Mouse (Mus musculus) A20 (cell line): ENCODE measurements at regions not wholly inside any gene's neighbourhood (a gene's known extent, or its start where the extent isn't known, plus 50 kb on each side); places are given as distances from the start of the nearest gene placed in this dataset.
"Not testable (repeated sequence)": the region's sequence is repeated elsewhere in the genome, so short reads cannot be mapped to it uniquely, and the experiment has no call there.

Source experiments
- DNase-seq: peaks from one replicate; pipeline ENCODE4 v3.0.0-alpha.2; 2011; ENCODE audit warnings: low read depth, low spot score

DNA sequence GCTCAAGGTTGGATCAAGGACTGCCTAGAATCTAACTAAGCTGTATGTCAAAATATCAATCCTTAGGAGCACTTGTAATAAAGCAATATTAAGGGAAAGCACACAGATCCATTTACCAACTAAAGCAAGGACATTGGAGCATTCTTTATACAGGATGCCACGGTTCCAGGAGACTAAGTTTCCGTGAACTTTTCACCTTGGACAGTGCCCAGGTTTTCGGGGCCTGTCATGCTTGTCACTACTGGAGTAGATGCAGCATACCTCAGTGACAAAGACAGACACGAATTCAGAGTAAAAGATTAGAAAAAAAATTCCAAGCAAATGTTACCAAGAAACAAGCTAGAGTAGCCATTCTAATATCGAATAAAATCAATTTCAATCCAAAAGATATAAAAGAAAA, 543.6 kb downstream of the Slitrk5 start:
- not testable (repeated sequence) for DNase-seq

- no peak for DNase-seq
Observed at GRCm38 (mm10) chr14:112230461-112230860, 555.6 kb downstream of the Slitrk5 start.

- DNase-seq = no peak
Observed at GRCm38 (mm10) chr14:112239529-112239928, 564.6 kb downstream of the Slitrk5 start.

- peak; percentile 22 for DNase-seq
Observed at GRCm38 (mm10) chr14:112248165-112248564, 573.3 kb downstream of the Slitrk5 start.

DNA sequence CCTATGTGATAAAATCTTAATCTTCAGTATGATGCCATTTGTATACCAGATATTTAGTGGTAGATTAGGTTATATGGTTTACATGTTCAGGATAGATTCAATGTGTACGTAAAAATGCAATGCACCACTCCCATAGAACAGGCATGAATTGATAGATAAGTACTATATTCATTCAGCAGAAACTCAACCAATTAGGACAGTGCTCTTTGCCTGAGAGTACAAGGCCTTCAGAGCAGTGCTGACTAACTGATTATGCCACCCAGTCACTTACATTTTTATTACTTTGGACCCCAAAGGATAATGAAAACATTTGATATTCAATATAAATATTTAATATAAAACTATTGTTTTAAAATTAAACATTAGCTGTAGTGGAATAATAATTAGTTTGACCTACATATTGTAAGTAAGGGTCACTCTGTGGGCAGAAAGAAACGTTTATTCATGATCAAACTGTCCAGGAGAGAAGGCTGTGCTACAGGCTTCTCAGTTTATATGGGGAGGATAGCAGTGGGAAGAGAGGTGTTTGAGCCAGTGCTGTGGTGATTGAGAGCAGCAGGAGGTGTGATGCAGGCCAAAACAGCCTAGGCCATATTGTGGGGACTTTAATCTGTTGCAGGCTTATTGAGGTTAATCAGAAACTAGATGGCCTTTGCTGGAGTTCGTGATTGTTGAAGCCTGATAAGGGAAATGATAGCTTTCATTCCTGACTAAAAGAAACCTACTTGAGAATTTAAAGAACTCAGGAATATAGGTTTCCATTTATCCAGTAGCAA, 623.3 kb downstream of the Slitrk5 start:
- no peak for DNase-seq

DNA sequence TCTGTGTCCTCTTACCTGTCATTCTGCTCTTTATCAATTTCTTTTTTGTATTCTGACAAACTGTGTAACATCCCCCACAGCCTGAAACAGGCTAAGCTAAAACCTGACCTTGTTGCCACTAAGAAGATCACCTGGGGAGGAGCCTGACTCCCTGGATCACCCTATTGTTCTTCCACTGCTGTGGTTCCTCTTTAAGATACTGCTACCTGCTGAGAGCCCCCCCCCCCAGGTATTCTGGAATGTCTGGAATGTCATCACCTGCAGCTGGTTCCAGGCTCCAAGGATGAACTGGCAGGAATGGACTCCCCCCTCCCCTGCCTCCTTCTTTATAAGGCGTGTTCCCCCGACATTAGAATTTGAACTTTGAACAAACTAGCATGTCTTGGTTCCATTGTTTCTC, 650.7 kb downstream of the Slitrk5 start:
- no peak for DNase-seq
